Mouse (Mus musculus): ENCODE data around the gene Ccdc148. TPM values are rescaled to one million over a fixed set of nuclear protein-coding genes. Genes with fewer than 3 reads are reported as not detected.

Gene Ccdc148
- polyA plus RNA-seq, 1 experiment from 2014 or later = 2.7 TPM

GRCm38 (mm10) chr2:59159961-59160604 lies 400 bp downstream of the Ccdc148 start:
- Histone ChIP-seq H3K4me1 (ENCODE audit: control insufficient read depth, insufficient read depth, low read length) (peaks cover 7% of the 10 kb centered on the region), H3K27ac (replicated peaks; ENCODE audit: low read depth, low read length) (0 out of 2 replicates have a peak overlapping the region, but pooled peaks have one; percentile 1), H3K4me2 (ENCODE audit: low read length) (peak overlapping the region; percentile 53), H3K27me3 (ENCODE audit: control insufficient read depth, insufficient read depth, low read length) (no peaks in the 10 kb centered on the region), H3K9me3 (ENCODE audit: control insufficient read depth, low read length) (no peaks in the 10 kb centered on the region), H3K9ac (replicated peaks; ENCODE audit: low read length) (peak overlapping the region; percentile 9; the same call in 1 of the 2 replicates), H3K4me3 (replicated peaks; ENCODE audit: low read depth, low read length) (peak overlapping the region; percentile 91), H3K36me3 (ENCODE audit: control insufficient read depth, insufficient read depth, low read length) (no peaks in the 10 kb centered on the region)
- DNase-seq = peak; percentile 53
- no peak; the same call in 1 of the 2 replicates for ATAC-seq (ENCODE audit: low FRiP score, low TSS enrichment)
- WGBS = under 1% methylated on average over 16 of the region's 16 CpGs

- Histone ChIP-seq H3K9ac (replicated peaks; ENCODE audit: low read length) (no peak overlapping the region), H3K9me3 (ENCODE audit: control insufficient read depth, low read length) (no peaks in the 10 kb centered on the region), H3K4me2 (ENCODE audit: low read length) (no peak overlapping the region), H3K27me3 (ENCODE audit: control insufficient read depth, insufficient read depth, low read length) (no peaks in the 10 kb centered on the region), H3K36me3 (ENCODE audit: control insufficient read depth, insufficient read depth, low read length) (no peaks in the 10 kb centered on the region), H3K4me3 (replicated peaks; ENCODE audit: low read depth, low read length) (no peak overlapping the region), H3K4me1 (ENCODE audit: control insufficient read depth, insufficient read depth, low read length) (peaks cover 5% of the 10 kb centered on the region), H3K27ac (replicated peaks; ENCODE audit: low read depth, low read length) (no peak overlapping the region)
- ATAC-seq (ENCODE audit: low FRiP score, low TSS enrichment) (no peak), DNase-seq (no peak)
- WGBS = 36% methylated on average over 2 of the region's 2 CpGs
Measured at GRCm38 (mm10) chr2:59158117-59158516, 2.4 kb downstream of the Ccdc148 start.

- no peak for ATAC-seq (ENCODE audit: low FRiP score, low TSS enrichment)
- no peaks in the 10 kb centered on the region for H3K27me3 ChIP-seq (ENCODE audit: control insufficient read depth, insufficient read depth, low read length)
- no peak overlapping the region for H3K9ac ChIP-seq (replicated peaks; ENCODE audit: low read length)
Measured at GRCm38 (mm10) chr2:59155428-59155827, 5.1 kb downstream of the Ccdc148 start.

GRCm38 (mm10) chr2:59131044-59131443 lies 29.4 kb downstream of the Ccdc148 start:
- H3K36me3 ChIP-seq (ENCODE audit: control insufficient read depth, insufficient read depth, low read length) = no peaks in the 10 kb centered on the region
- no peak overlapping the region for H3K4me3 ChIP-seq (replicated peaks; ENCODE audit: low read depth, low read length)
- H3K4me2 ChIP-seq (ENCODE audit: low read length) = no peak overlapping the region
- ATAC-seq (ENCODE audit: low FRiP score, low TSS enrichment) (no peak), DNase-seq (no peak)
- no peak overlapping the region for H3K27ac ChIP-seq (replicated peaks; ENCODE audit: low read depth, low read length)
- no peak overlapping the region for H3K9ac ChIP-seq (replicated peaks; ENCODE audit: low read length)
- no peaks in the 10 kb centered on the region for H3K4me1 ChIP-seq (ENCODE audit: control insufficient read depth, insufficient read depth, low read length)
- no peaks in the 10 kb centered on the region for H3K27me3 ChIP-seq (ENCODE audit: control insufficient read depth, insufficient read depth, low read length)
- H3K9me3 ChIP-seq (ENCODE audit: control insufficient read depth, low read length) = no peaks in the 10 kb centered on the region
- 89% methylated on average over 8 of the region's 8 CpGs for whole genome bisulfite sequencing

More at GRCm38 (mm10) chr2:59155428-59155827, 5.1 kb downstream of the Ccdc148 start:
- Histone ChIP-seq H3K4me3 (replicated peaks; ENCODE audit: low read depth, low read length) (no peak overlapping the region), H3K4me2 (ENCODE audit: low read length) (no peak overlapping the region), H3K27ac (replicated peaks; ENCODE audit: low read depth, low read length) (no peak overlapping the region), H3K4me1 (ENCODE audit: control insufficient read depth, insufficient read depth, low read length) (no peaks in the 10 kb centered on the region), H3K9me3 (ENCODE audit: control insufficient read depth, low read length) (no peaks in the 10 kb centered on the region), H3K36me3 (ENCODE audit: control insufficient read depth, insufficient read depth, low read length) (no peaks in the 10 kb centered on the region)
- no peak for DNase-seq

DNA sequence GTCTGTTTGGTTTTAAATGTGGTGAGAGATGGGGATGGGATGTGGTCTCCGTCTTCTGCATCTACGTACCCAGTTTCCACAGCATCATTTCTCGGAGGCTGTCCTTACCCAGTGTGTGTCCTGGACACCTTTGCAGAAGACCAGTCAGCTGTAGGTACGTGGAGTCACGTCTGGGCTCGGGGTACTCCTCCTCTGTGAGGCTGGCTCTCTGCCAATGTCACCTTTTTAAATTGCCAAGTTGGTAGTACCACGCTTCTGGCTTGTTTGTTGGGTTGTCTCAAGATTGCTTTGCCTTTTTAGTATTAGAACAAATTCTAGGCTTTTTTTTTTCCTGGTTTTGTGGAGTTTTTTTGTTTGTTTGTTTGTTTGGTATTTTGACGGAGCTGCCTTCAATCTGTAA lies 30.7 kb downstream of the Ccdc148 start:
- WGBS = 90% methylated on average over 8 of the region's 8 CpGs
- no peak overlapping the region for H3K4me2 ChIP-seq (ENCODE audit: low read length)
- DNase-seq = no peak
- H3K27me3 ChIP-seq (ENCODE audit: control insufficient read depth, insufficient read depth, low read length) = no peaks in the 10 kb centered on the region
- no peaks in the 10 kb centered on the region for H3K9me3 ChIP-seq (ENCODE audit: control insufficient read depth, low read length)
- ATAC-seq (ENCODE audit: low FRiP score, low TSS enrichment) = no peak
- H3K36me3 ChIP-seq (ENCODE audit: control insufficient read depth, insufficient read depth, low read length) = no peaks in the 10 kb centered on the region
- no peak overlapping the region for H3K27ac ChIP-seq (replicated peaks; ENCODE audit: low read depth, low read length)
- no peaks in the 10 kb centered on the region for H3K4me1 ChIP-seq (ENCODE audit: control insufficient read depth, insufficient read depth, low read length)
- no peak overlapping the region for H3K4me3 ChIP-seq (replicated peaks; ENCODE audit: low read depth, low read length)
- no peak overlapping the region for H3K9ac ChIP-seq (replicated peaks; ENCODE audit: low read length)

DNA sequence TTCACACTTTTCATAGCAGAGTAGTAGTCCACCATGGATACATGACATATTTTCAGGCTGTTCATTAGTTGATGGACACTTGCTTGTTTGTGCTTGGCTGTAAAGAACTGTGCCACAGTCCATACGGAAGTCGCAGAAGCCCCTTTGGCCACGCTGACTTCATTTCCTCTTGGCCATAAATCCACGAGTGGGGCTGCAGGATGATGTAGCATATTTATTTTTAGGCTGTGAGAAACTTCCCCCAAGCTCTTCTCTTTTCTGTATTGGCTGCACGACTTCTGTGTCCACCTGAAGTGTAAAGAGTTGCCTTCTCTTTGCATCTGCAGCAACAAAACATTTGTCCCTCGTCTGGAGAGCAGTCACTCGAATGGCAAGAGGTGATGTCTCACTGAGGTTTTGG lies 31.5 kb downstream of the Ccdc148 start:
- Histone ChIP-seq H3K9ac (replicated peaks; ENCODE audit: low read length) (no peak overlapping the region), H3K27ac (replicated peaks; ENCODE audit: low read depth, low read length) (no peak overlapping the region), H3K36me3 (ENCODE audit: control insufficient read depth, insufficient read depth, low read length) (no peaks in the 10 kb centered on the region), H3K27me3 (ENCODE audit: control insufficient read depth, insufficient read depth, low read length) (no peaks in the 10 kb centered on the region), H3K4me3 (replicated peaks; ENCODE audit: low read depth, low read length) (no peak overlapping the region), H3K4me1 (ENCODE audit: control insufficient read depth, insufficient read depth, low read length) (no peaks in the 10 kb centered on the region), H3K9me3 (ENCODE audit: control insufficient read depth, low read length) (no peaks in the 10 kb centered on the region), H3K4me2 (ENCODE audit: low read length) (no peak overlapping the region)
- DNase-seq (no peak), ATAC-seq (ENCODE audit: low FRiP score, low TSS enrichment) (no peak)
- 88% methylated on average over 7 of the region's 7 CpGs for WGBS

DNA sequence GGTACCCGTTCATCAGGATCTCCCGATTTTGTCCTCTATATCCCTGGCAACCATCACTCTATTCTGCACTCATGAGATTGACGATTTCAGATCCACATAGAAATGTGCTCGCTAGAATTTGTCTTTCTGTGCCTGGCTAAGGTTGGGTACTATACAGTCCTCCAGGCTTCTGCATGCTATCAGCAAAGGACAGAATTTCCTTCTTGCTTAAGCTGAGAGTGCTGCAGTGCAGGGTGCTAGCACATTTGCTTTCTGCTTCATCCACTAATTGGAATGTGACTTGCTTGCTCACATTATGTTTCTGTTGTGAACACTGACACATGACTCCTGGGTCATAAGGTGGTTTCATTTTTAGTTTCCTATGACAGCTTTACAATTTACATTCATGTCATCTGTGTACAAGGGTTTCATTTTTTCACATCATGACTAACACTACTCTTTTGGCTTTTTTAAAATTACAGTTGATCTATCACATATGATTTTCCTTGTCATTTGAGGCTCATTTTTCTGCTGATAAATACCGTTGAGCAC lies 104.8 kb downstream of the Ccdc148 start:
- WGBS = 86% methylated on average over 5 of the region's 5 CpGs

GRCm38 (mm10) chr2:59054339-59054738 lies 106.1 kb downstream of the Ccdc148 start:
- no peak for ATAC-seq (ENCODE audit: low FRiP score, low TSS enrichment)
- H3K4me3 ChIP-seq (replicated peaks; ENCODE audit: low read depth, low read length) = no peak overlapping the region
- 59% methylated on average over 5 of the region's 5 CpGs for WGBS
- H3K9ac ChIP-seq (replicated peaks; ENCODE audit: low read length) = no peak overlapping the region
- no peak for DNase-seq
- no peak overlapping the region for H3K27ac ChIP-seq (replicated peaks; ENCODE audit: low read depth, low read length)
- H3K36me3 ChIP-seq (ENCODE audit: control insufficient read depth, insufficient read depth, low read length) = no peaks in the 10 kb centered on the region
- H3K9me3 ChIP-seq (ENCODE audit: control insufficient read depth, low read length) = no peaks in the 10 kb centered on the region
- H3K27me3 ChIP-seq (ENCODE audit: control insufficient read depth, insufficient read depth, low read length) = no peaks in the 10 kb centered on the region
- no peak overlapping the region for H3K4me2 ChIP-seq (ENCODE audit: low read length)
- H3K4me1 ChIP-seq (ENCODE audit: control insufficient read depth, insufficient read depth, low read length) = no peaks in the 10 kb centered on the region

More for the DNA sequence above, 104.8 kb downstream of the Ccdc148 start:
- DNase-seq (no peak), ATAC-seq (ENCODE audit: low FRiP score, low TSS enrichment) (no peak)
- no peak overlapping the region for H3K4me3 ChIP-seq (replicated peaks; ENCODE audit: low read depth, low read length)
- H3K4me2 ChIP-seq (ENCODE audit: low read length) = no peak overlapping the region
- no peaks in the 10 kb centered on the region for H3K4me1 ChIP-seq (ENCODE audit: control insufficient read depth, insufficient read depth, low read length)
- no peaks in the 10 kb centered on the region for H3K27me3 ChIP-seq (ENCODE audit: control insufficient read depth, insufficient read depth, low read length)
- H3K9ac ChIP-seq (replicated peaks; ENCODE audit: low read length) = no peak overlapping the region
- no peak overlapping the region for H3K27ac ChIP-seq (replicated peaks; ENCODE audit: low read depth, low read length)
- no peaks in the 10 kb centered on the region for H3K36me3 ChIP-seq (ENCODE audit: control insufficient read depth, insufficient read depth, low read length)
- H3K9me3 ChIP-seq (ENCODE audit: control insufficient read depth, low read length) = no peaks in the 10 kb centered on the region

DNA sequence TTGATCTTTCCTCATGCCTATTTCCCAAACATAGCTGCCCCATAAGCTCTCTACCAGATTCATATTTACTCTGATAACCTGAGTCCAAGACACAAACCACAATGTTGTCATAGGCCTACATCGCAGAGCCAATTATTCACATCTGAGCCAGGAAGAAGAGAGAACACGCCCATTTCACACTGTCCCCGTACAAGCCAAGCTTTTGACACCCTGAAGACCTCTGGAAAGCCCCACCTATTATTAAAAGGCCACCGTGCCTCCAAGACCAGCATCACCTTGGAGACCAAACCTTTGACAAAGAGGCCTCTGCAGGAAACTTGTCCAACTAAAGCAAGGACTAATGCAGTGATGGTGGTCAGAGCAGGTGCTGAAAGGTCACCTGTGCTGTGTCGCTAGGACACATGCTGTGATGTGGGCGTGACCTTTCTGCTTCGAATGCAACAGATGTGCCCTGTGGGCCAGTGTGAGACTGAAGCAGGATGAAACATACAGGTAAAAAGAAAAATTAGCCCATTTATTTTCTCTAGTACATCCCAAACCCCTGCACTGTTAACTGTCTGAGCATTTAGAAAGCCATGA lies 106.9 kb downstream of the Ccdc148 start:
- no peaks in the 10 kb centered on the region for H3K9me3 ChIP-seq (ENCODE audit: control insufficient read depth, low read length)
- H3K4me3 ChIP-seq (replicated peaks; ENCODE audit: low read depth, low read length) = no peak overlapping the region
- no peak for ATAC-seq (ENCODE audit: low FRiP score, low TSS enrichment)
- no peak overlapping the region for H3K4me2 ChIP-seq (ENCODE audit: low read length)
- H3K27ac ChIP-seq (replicated peaks; ENCODE audit: low read depth, low read length) = no peak overlapping the region
- no peaks in the 10 kb centered on the region for H3K36me3 ChIP-seq (ENCODE audit: control insufficient read depth, insufficient read depth, low read length)
- no peak for DNase-seq
- no peak overlapping the region for H3K9ac ChIP-seq (replicated peaks; ENCODE audit: low read length)
- H3K27me3 ChIP-seq (ENCODE audit: control insufficient read depth, insufficient read depth, low read length) = no peaks in the 10 kb centered on the region
- H3K4me1 ChIP-seq (ENCODE audit: control insufficient read depth, insufficient read depth, low read length) = no peaks in the 10 kb centered on the region
- 58% methylated on average over 7 of the region's 7 CpGs for WGBS

All from midbrain, embryonic 14.5 days (tissue).